Mouse (Mus musculus): ENCODE data around the gene 2010315B03Rik. TPM values are rescaled to one million over a fixed set of nuclear protein-coding genes. Genes with fewer than 3 reads are reported as not detected.

2010315B03Rik gene
- 6.8 and 8.7 TPM in 2 replicates for polyA plus RNA-seq (2016; fragmentation: Nextera tagmentation; extraction: Ambion mirVana)

DNA sequence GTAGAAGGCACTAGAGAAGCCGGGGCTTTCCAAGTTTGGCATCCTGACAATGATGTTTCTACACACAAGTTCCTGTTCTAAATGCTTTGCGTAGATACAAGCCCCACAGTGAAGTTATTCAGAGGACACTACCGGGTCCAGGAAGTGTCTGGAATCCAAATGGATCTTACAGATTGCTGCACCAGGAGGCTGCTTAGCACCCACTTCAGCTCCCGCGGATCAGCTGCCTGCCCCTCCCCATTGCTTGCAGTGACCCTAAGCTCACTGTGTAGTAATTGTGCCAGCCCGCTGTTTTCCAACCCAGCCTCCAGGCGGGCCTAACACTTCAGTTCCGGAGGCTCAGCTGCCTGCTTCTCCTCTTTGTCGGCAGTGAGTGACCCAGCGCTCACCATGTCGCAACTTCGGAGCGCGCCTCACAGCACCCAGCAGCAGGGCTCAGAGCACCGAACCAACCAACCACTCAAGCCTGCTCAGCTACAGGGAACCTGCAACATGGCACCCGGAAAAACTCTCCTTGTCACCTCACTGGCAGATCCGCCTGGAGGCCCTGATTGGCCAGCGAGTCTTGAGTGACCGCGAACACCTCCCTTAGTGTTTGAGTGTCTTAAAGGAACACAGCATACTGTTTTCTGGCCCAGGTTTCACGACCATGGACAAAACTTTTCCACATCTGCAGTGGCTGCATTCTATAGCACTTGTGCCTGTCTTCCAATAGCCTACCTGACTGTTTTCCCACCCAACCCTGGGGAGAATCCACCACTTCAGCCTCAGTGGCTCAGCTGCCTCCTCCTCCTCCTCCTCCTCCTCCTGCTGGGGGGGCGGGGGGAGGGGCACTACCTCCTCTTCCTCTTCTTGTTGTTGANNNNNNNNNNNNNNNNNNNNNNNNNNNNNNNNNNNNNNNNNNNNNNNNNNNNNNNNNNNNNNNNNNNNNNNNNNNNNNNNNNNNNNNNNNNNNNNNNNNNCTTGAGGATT lies at the start of gene 2010315B03Rik:
Gene 2010315B03Rik (minus strand): TSS at position 526 of the 972 bp plus-strand sequence.
- WGBS, result 2% methylated on average over 21 of the region's 22 CpGs
- peak within 1 kb of the TSS; percentile 95 for H3K27ac ChIP-seq
- H3K36me3 ChIP-seq, result no peaks in the 10 kb centered on the region
- peak within 1 kb of the TSS; percentile 83 for H3K4me3 ChIP-seq
- no peaks in the 10 kb centered on the region for H3K9me3 ChIP-seq
- H3K4me1 ChIP-seq, result peaks cover 3% of the 10 kb centered on the region; the same call in 1 of the 2 replicates
- H3K27me3 ChIP-seq (ENCODE audit: insufficient read depth, poor library complexity, severe bottlenecking), result no peaks in the 10 kb centered on the region
- DNase-seq (ENCODE audit: low spot score), result peak; percentile 96

DNA sequence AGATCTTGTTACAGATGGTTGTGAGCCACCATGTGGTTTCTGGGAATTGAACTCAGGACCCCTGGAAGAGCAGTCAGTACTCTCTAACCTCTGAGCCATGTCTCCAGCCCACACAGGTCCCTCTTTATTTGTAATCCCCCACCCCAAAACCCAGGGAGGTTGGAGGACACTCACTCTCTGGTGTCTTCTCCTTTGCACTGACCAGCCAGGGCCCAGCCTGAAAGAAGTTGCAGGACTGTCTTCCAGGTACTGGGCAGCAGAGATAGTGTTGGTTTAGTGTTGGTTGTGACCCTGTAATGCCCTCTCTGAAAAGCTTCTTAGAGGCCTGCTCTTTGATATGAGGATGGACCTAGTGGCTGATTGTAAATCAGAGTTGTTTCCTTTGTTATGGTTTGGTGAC lies 994 bp downstream of the 2010315B03Rik start:
- Histone ChIP-seq H3K36me3 (no peaks in the 10 kb centered on the region; the same call in 1 of the 2 replicates), H3K4me3 (peak overlapping the region; percentile 83), H3K4me1 (peaks cover 3% of the 10 kb centered on the region; the same call in 1 of the 2 replicates), H3K27ac (peak overlapping the region; percentile 95; the same call in 1 of the 2 replicates), H3K9me3 (no peaks in the 10 kb centered on the region), H3K27me3 (ENCODE audit: insufficient read depth, poor library complexity, severe bottlenecking) (no peaks in the 10 kb centered on the region)
- no peak for DNase-seq (ENCODE audit: low spot score)

DNA sequence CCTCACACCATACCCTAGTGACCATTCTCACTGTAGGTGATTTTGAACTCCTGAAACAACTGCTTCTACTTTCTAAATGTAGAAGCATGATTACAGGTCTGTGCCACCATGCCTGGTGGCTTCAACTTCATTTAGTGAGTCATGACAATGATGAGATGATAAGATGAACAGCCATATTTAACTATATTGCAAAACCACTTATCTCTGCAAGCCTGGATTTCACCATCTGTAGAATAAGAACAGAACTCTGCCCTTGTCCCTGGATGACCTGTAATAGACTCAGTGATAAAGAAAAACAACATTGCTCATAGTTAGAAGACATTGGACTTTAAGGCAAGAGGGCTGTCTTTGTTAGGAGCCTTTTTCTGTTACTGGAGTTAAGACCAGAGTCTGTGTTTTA lies 24.2 kb downstream of the 2010315B03Rik start:
- H3K27ac ChIP-seq, result no peak overlapping the region
- H3K36me3 ChIP-seq, result peaks cover 9% of the 10 kb centered on the region
- H3K4me1 ChIP-seq, result no peaks in the 10 kb centered on the region
- H3K4me3 ChIP-seq, result no peak overlapping the region
- H3K27me3 ChIP-seq (ENCODE audit: insufficient read depth, poor library complexity, severe bottlenecking), result no peaks in the 10 kb centered on the region
- DNase-seq (ENCODE audit: low spot score), result no peak
- H3K9me3 ChIP-seq, result peaks cover 9% of the 10 kb centered on the region

DNA sequence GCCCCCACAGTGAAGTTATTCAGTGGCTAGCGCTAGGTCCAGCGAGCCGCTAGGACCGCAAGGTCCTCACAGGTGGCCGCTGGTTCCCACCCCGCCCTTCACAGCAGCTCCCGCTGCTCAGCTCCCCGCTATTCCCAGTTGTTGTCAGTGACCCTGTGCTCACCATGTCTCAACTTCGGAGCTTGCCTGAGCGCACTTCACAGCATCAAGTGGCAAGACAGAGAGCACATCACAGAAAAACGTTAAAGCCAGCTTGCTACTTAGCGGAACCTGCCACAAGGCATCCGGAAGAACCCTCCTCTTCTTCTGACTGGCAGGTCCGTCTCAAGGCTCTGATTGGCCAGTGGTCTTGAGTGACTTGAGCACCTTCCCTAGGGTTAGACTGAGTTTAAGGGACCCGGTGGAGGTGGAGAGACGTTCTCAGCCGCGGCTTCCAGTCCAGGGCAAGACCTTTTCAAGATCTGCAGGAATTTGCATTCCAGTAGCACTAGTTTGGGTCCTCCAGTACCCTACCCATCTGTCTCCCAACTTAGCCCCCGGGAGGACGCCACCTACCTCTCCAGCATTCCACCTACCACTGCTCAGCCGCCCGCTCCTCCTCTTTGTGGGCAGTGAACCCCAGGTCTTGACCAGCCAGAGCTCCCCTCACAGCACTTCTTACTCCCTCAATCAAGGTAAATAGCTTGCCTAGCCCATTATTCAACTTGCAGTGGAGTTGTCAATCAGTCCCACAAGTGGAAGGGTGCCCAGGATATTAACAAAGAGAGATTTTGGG lies 30.4 kb downstream of the 2010315B03Rik start:
- H3K27me3 ChIP-seq (ENCODE audit: insufficient read depth, poor library complexity, severe bottlenecking), result no peaks in the 10 kb centered on the region
- peak; percentile 96 for DNase-seq (ENCODE audit: low spot score)
- peaks cover 12% of the 10 kb centered on the region for H3K4me1 ChIP-seq
- H3K9me3 ChIP-seq, result no peaks in the 10 kb centered on the region
- peaks cover 14% of the 10 kb centered on the region for H3K36me3 ChIP-seq
- peak overlapping the region; percentile 82 for H3K27ac ChIP-seq
- WGBS, result 0% methylated on average over 22 of the region's 22 CpGs
- H3K4me3 ChIP-seq, result peak overlapping the region; percentile 77

DNA sequence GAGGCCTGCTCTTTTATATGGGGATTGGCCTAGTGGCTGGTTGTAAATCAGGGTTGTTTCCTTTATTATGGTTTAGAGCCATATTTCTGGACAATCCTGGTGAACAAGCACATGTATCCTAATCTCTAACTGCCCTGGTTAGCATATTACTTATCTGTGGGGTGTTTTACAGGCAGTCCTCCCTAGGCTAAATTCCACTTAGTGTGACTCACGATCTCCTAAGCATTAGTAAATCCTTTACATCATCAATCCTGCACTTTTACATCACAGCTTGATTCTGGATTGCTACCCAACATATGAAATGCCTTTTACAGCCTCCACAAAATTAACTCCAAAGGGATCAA lies 31.1 kb downstream of the 2010315B03Rik start:
- H3K27me3 ChIP-seq (ENCODE audit: insufficient read depth, poor library complexity, severe bottlenecking), result no peaks in the 10 kb centered on the region
- peaks cover 17% of the 10 kb centered on the region for H3K36me3 ChIP-seq
- H3K9me3 ChIP-seq, result no peaks in the 10 kb centered on the region
- peak overlapping the region; percentile 77 for H3K4me3 ChIP-seq
- H3K4me1 ChIP-seq, result peaks cover 12% of the 10 kb centered on the region
- peak overlapping the region; percentile 82 for H3K27ac ChIP-seq
- 8% methylated on average over 1 of the region's 1 CpGs for WGBS
- no peak for DNase-seq (ENCODE audit: low spot score)

DNA sequence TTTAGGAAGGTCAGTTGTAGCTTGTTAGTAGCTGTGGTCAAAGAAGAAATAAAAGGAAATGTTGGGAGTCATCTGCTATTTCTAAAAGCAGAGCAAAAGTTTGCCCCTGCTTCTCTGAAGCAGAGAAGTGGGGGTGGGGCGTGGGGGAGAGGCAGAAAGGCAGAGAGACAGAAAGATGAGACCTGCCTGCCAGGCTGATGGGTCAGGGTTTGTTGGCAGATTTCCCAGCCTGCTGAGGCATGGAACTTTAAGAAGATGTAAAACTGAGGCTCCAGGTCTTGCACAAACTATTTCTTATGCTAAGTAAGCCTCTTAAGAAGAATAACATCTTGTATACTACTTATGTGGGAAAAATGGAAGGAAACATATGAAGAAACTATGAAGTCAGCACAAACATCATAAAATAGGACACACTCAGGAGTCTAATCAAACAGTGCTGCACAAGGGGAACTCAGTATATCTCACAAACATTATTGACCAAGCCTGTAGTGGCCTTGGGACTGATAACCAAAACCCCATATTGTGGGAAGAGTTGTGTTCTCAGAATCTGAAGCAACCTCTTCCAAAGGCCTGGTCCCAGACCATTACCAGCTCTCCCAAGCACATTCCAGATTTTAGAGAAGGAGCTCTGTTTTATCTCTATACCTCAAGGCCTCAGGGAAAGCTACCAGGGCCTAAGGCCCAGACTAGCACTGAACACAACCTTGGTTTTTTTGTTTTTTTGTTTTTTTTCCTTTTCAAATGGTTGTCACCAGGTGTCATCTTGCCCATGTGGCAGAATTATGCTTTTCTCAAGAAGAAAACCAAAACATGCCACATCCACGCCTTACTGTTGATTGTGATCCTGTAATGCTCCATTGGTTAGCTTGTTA lies 31.7 kb downstream of the 2010315B03Rik start:
- 80% methylated on average over 2 of the region's 2 CpGs for WGBS
- DNase-seq (ENCODE audit: low spot score), result no peak

DNA sequence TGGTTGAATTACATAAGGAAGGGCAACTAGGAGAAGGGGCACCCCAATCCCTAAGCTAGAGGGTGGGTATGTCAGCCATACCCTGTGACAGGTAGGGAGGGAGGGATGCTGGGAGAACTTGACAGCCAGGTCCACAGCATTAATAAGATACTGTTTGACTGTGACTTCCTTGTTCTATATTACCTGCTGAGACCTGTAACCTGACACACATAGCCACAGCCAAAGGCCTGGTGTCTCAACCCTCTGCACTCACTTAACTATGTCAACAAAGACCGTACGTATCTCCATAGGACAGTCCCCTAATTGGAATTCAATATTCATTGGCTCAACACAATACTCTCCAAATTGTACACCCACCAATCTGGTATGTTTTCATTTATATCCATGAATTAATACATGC lies 33.2 kb downstream of the 2010315B03Rik start:
- DNase-seq (ENCODE audit: low spot score), result no peak
- Histone ChIP-seq H3K27me3 (ENCODE audit: insufficient read depth, poor library complexity, severe bottlenecking) (no peaks in the 10 kb centered on the region), H3K36me3 (peaks cover 31% of the 10 kb centered on the region), H3K4me1 (peaks cover 12% of the 10 kb centered on the region), H3K9me3 (peaks cover 4% of the 10 kb centered on the region; the same call in 1 of the 2 replicates), H3K27ac (no peak overlapping the region), H3K4me3 (no peak overlapping the region)
- 43% methylated on average over 2 of the region's 2 CpGs for WGBS

More for the DNA sequence above, 31.7 kb downstream of the 2010315B03Rik start:
- Histone ChIP-seq H3K9me3 (no peaks in the 10 kb centered on the region), H3K27ac (peak overlapping the region; percentile 82; the same call in 1 of the 2 replicates), H3K27me3 (ENCODE audit: insufficient read depth, poor library complexity, severe bottlenecking) (no peaks in the 10 kb centered on the region), H3K4me3 (peak overlapping the region; percentile 77), H3K4me1 (peaks cover 12% of the 10 kb centered on the region), H3K36me3 (peaks cover 18% of the 10 kb centered on the region)

DNA sequence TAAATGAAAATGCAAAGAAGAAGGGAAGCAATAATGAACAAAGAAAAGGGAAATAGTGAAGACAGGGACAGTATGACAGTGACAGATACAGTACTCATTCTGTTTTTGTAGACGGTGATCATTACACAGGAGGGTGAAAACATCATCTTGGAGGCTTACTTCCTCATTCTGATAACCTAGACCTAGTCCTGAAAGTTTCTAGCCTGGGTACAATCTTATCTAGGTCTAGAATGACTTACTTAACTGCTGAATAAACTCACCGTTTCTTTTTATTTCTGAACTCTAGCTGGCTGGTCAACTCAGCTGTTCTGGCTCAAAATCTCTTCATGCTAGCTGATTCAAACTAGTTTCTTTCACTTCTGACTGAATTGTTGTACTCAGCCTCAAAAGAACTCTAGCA lies 37.4 kb downstream of the 2010315B03Rik start:
- no peak for DNase-seq (ENCODE audit: low spot score)
- no peak overlapping the region for H3K4me3 ChIP-seq
- peaks cover 69% of the 10 kb centered on the region for H3K36me3 ChIP-seq
- no peaks in the 10 kb centered on the region for H3K27me3 ChIP-seq (ENCODE audit: insufficient read depth, poor library complexity, severe bottlenecking)
- H3K27ac ChIP-seq, result no peak overlapping the region
- H3K4me1 ChIP-seq, result no peaks in the 10 kb centered on the region
- H3K9me3 ChIP-seq, result peaks cover 15% of the 10 kb centered on the region
- 79% methylated on average over 2 of the region's 2 CpGs for WGBS

DNA sequence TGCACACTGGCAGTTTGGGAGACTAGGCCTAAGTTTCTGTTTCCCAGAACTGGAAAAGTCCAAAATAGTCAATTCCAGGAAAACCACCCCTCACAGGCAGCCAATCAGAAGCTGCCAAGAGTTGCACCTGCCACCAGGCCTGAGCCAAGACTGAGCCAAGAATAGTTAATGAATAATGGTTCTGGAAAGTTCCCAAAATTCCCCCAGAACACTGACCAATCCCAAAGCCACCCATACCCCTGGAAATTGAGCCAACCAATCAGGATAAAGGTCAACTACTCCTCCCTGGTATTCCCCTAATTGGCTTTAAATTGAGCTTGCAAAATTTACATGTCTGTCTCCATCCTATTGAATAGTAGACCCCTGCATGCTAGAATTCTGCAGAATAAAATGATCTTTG lies 39.3 kb downstream of the 2010315B03Rik start:
- no peak overlapping the region for H3K27ac ChIP-seq
- H3K9me3 ChIP-seq, result peaks cover 32% of the 10 kb centered on the region
- H3K27me3 ChIP-seq (ENCODE audit: insufficient read depth, poor library complexity, severe bottlenecking), result no peaks in the 10 kb centered on the region
- H3K4me1 ChIP-seq, result no peaks in the 10 kb centered on the region
- H3K36me3 ChIP-seq, result peaks cover 80% of the 10 kb centered on the region
- H3K4me3 ChIP-seq, result no peak overlapping the region
- no peak for DNase-seq (ENCODE audit: low spot score)

DNA sequence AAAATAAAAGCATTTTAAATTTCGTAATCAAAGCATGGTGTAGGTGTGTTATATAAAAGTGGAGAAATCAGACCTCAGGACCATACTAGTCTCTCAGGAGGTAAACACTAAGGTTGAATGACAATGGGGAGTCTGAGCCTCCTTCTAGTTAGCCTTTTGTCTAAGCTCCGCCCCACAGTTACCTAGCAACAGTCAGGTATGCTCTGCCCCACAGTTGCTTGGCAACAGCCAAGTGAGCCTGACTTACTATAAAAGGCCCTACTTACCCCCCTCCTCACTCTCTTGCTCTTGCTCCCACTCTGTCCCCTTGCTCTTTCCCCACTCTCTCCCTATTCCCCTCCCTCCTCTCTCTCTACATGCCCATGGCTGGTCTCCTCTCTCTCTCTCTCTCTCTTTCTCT lies 44.6 kb downstream of the 2010315B03Rik start:
- no peaks in the 10 kb centered on the region for H3K4me1 ChIP-seq
- peaks cover 43% of the 10 kb centered on the region for H3K36me3 ChIP-seq
- H3K9me3 ChIP-seq, result peaks cover 26% of the 10 kb centered on the region
- no peaks in the 10 kb centered on the region for H3K27me3 ChIP-seq (ENCODE audit: insufficient read depth, poor library complexity, severe bottlenecking)
- no peak overlapping the region for H3K4me3 ChIP-seq
- 25% methylated on average over 2 of the region's 2 CpGs for WGBS
- H3K27ac ChIP-seq, result no peak overlapping the region
- DNase-seq (ENCODE audit: low spot score), result no peak

DNA sequence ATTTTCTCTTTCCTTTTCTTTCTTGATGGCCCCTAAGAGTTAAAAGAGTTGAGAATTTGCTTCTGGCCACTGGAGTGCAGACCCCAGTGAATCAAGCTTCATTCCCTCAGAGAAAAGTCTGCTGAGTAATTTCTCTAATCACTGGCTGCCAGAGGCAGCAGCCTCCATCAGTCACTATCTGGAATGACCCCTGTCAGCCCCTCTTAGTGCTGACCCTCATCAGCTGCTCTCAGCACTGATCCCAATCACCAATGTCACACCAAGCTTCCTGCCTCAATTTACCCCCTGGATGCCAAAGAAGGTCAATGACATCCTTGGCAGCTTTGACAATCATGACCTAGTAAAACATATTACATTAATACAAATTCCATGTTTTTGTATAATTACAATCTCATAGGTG lies 45.0 kb downstream of the 2010315B03Rik start:
- H3K4me1 ChIP-seq, result no peaks in the 10 kb centered on the region
- no peaks in the 10 kb centered on the region for H3K27me3 ChIP-seq (ENCODE audit: insufficient read depth, poor library complexity, severe bottlenecking)
- peaks cover 40% of the 10 kb centered on the region for H3K36me3 ChIP-seq

DNA sequence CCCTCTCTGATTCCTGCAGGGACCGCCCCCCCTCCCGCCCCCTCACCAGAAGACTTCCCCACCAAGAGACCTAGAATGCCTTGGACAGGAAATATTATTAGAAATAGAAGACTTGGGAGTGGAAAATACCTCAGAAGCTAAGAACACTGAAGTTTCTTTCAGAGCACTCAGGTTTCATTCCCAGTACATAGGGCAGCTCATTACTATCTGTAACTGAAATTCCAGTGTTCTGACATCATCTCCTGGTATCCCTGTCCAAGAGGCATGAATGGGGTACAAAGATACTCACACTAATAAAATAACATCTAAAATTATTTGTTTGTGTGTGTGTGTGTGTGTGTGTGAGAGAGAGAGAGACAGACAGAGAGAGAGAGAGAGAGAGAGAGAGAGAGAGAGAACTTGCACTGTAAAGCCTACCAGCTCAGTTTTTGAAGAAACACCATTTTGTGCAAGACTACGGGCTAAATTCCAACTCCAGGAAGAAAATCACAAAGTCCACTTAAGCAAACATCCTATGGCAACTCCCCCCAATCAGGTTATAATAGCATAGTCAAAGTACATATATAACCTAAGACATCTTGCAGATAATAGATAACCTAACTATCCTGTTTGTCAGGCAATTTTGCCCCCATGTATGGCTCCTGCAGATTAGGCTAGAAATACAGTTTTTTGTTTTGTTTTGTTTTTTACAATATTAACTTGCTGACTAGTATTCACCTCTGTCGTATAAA lies 49.3 kb downstream of the 2010315B03Rik start:
- WGBS, result 82% methylated on average over 4 of the region's 4 CpGs
- H3K27ac ChIP-seq, result no peak overlapping the region
- H3K4me3 ChIP-seq, result no peak overlapping the region
- no peaks in the 10 kb centered on the region for H3K27me3 ChIP-seq (ENCODE audit: insufficient read depth, poor library complexity, severe bottlenecking)
- H3K9me3 ChIP-seq, result no peaks in the 10 kb centered on the region
- H3K4me1 ChIP-seq, result no peaks in the 10 kb centered on the region
- DNase-seq (ENCODE audit: low spot score), result no peak
- H3K36me3 ChIP-seq, result no peaks in the 10 kb centered on the region

More for the DNA sequence above, 45.0 kb downstream of the 2010315B03Rik start:
- Histone ChIP-seq H3K27ac (no peak overlapping the region), H3K9me3 (peaks cover 26% of the 10 kb centered on the region), H3K4me3 (no peak overlapping the region)
- DNase-seq (ENCODE audit: low spot score), result no peak
